In the genomic region with DNA sequence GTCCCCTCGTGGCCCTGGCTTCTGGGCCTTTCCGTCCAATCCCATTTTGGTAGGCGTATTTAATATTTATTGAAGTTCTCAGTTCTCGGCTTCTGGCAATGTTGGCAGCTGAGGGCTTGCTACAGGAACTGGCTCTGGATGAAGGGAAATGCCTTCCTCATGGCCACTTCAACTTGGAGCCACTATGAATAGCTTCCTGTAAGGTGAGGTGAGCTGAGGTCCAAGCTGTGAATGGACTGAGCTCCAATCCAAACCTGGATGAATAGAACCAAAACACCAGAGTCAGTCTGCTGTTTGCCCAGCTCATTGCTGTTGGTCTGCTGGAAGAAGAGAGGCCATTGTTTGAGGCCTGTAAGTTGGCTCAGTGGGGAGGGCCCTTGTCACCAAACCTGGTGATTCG, we compare ENCODE assay signal across 20 mouse cellular contexts.
"Had no signal": no experiment of that assay in that cellular context is flagged by ENCODE, and none has a peak within 500 bp of the region (broad histone marks: within the 10 kb centered on the region; RNA-seq: fewer than 3 reads in every experiment).

No protein-coding gene starts in this region.

- H3K4me2 ChIP-seq: limb, embryonic 13.5 days; liver, embryonic 11.5 days; midbrain, embryonic 12.5 days; midbrain, embryonic 15.5 days; neural tube, embryonic 12.5 days; neural tube, embryonic 15.5 days had no signal

- H3K4me3 ChIP-seq: left cerebral cortex, adult 2 months; limb, embryonic 13.5 days; midbrain, embryonic 12.5 days; midbrain, embryonic 15.5 days; neural tube, embryonic 12.5 days; neural tube, embryonic 15.5 days had no signal

- H3K27ac ChIP-seq: left cerebral cortex, adult 2 months; limb, embryonic 13.5 days; liver, embryonic 14.5 days; macrophage; midbrain, embryonic 12.5 days; midbrain, embryonic 15.5 days; neural tube, embryonic 12.5 days had no signal

- H3K27me3 ChIP-seq: midbrain, embryonic 12.5 days; neural tube, embryonic 12.5 days; neural tube, embryonic 15.5 days had no signal

- H3K36me3 ChIP-seq: limb, embryonic 13.5 days; midbrain, embryonic 12.5 days; midbrain, embryonic 15.5 days; neural tube, embryonic 12.5 days; neural tube, embryonic 15.5 days had no signal

- ATAC-seq: intestine, postnatal 0 days; liver, postnatal 0 days; midbrain, embryonic 15.5 days had no signal

- H3K9ac ChIP-seq: limb, embryonic 13.5 days; liver, embryonic 14.5 days; liver, postnatal 0 days; midbrain, embryonic 12.5 days; midbrain, embryonic 15.5 days; neural tube, embryonic 12.5 days; neural tube, embryonic 15.5 days had no signal

- H3K9me3 ChIP-seq: limb, embryonic 13.5 days; midbrain, embryonic 12.5 days; midbrain, embryonic 15.5 days; neural tube, embryonic 12.5 days; neural tube, embryonic 15.5 days had no signal

- DNase-seq: kidney, adult 2 months; kidney, postnatal 36 days; layer of hippocampus, postnatal 36 days; left cerebral cortex, postnatal 4 days; liver, postnatal 0 days; lung, postnatal 10 days; right cerebral cortex, adult 18-20 months; right cerebral cortex, postnatal 14 days; right cerebral cortex, postnatal 4 days; thymus, postnatal 25 days had no signal
